Mouse (Mus musculus): ENCODE results near the gene Prlh. TPM values are rescaled to one million over a fixed set of nuclear protein-coding genes. Genes with fewer than 3 reads are reported as not detected.

The Prlh gene
- polyA plus RNA-seq, 1 experiment from 2014 or later, result not detected

GRCm38 (mm10) chr1:90999911-91000601 is 47.1 kb downstream of the Prlh start:
- no peak for ATAC-seq (replicated peaks; ENCODE audit: low FRiP score)
- Histone ChIP-seq H3K4me3 (ENCODE audit: low read depth, low read length) (no peak overlapping the region), H3K27ac (ENCODE audit: low read depth, low read length) (no peak overlapping the region), H3K4me1 (replicated peaks; ENCODE audit: control insufficient read depth, insufficient read depth, low read length) (peaks cover 7% of the 10 kb centered on the region; the same call in 1 of the 2 replicates), H3K9ac (ENCODE audit: low read length) (no peak overlapping the region), H3K4me2 (ENCODE audit: low read depth, low read length, severe bottlenecking) (peak overlapping the region; percentile 99; the same call in 1 of the 2 replicates), H3K27me3 (ENCODE audit: control insufficient read depth, insufficient read depth, low read length) (no peaks in the 10 kb centered on the region; the same call in 1 of the 2 replicates), H3K36me3 (ENCODE audit: control insufficient read depth, insufficient read depth, low read length) (no peaks in the 10 kb centered on the region), H3K9me3 (ENCODE audit: control insufficient read depth, low read length) (no peaks in the 10 kb centered on the region; the same call in 1 of the 2 replicates)
- DNase-seq (ENCODE audit: low spot score), result no peak
- WGBS, result 77% methylated on average over 10 of the region's 10 CpGs

- H3K9me3 ChIP-seq (ENCODE audit: control insufficient read depth, low read length), result no peaks in the 10 kb centered on the region
- H3K9ac ChIP-seq (ENCODE audit: low read length), result no peak overlapping the region
- no peaks in the 10 kb centered on the region; the same call in 1 of the 2 replicates for H3K27me3 ChIP-seq (ENCODE audit: control insufficient read depth, insufficient read depth, low read length)
- H3K36me3 ChIP-seq (ENCODE audit: control insufficient read depth, insufficient read depth, low read length), result no peaks in the 10 kb centered on the region
- H3K4me2 ChIP-seq (ENCODE audit: low read depth, low read length, severe bottlenecking), result no peak overlapping the region
- no peak for DNase-seq (ENCODE audit: low spot score)
- 86% methylated on average over 3 of the region's 3 CpGs for WGBS
- H3K27ac ChIP-seq (ENCODE audit: low read depth, low read length), result no peak overlapping the region
- H3K4me3 ChIP-seq (ENCODE audit: low read depth, low read length), result no peak overlapping the region
- H3K4me1 ChIP-seq (replicated peaks; ENCODE audit: control insufficient read depth, insufficient read depth, low read length), result peaks cover 7% of the 10 kb centered on the region; the same call in 1 of the 2 replicates
- no peak for ATAC-seq (replicated peaks; ENCODE audit: low FRiP score)
Measured at GRCm38 (mm10) chr1:91001101-91001500, 48.2 kb downstream of the Prlh start.

- no peak for ATAC-seq (replicated peaks; ENCODE audit: low FRiP score)
- no peak for DNase-seq (ENCODE audit: low spot score)
- H3K4me2 ChIP-seq (ENCODE audit: low read depth, low read length, severe bottlenecking), result no peak overlapping the region
- H3K27ac ChIP-seq (ENCODE audit: low read depth, low read length), result no peak overlapping the region
- H3K9ac ChIP-seq (ENCODE audit: low read length), result no peak overlapping the region
- no peaks in the 10 kb centered on the region for H3K9me3 ChIP-seq (ENCODE audit: control insufficient read depth, low read length)
- no peaks in the 10 kb centered on the region; the same call in 1 of the 2 replicates for H3K27me3 ChIP-seq (ENCODE audit: control insufficient read depth, insufficient read depth, low read length)
- WGBS, result 87% methylated on average over 3 of the region's 3 CpGs
- no peaks in the 10 kb centered on the region for H3K36me3 ChIP-seq (ENCODE audit: control insufficient read depth, insufficient read depth, low read length)
- no peak overlapping the region for H3K4me3 ChIP-seq (ENCODE audit: low read depth, low read length)
- peaks cover 7% of the 10 kb centered on the region; the same call in 1 of the 2 replicates for H3K4me1 ChIP-seq (replicated peaks; ENCODE audit: control insufficient read depth, insufficient read depth, low read length)
Measured at GRCm38 (mm10) chr1:91001871-91002539, 49.1 kb downstream of the Prlh start.

GRCm38 (mm10) chr1:91002641-91003040 is 49.7 kb downstream of the Prlh start:
- Histone ChIP-seq H3K9ac (ENCODE audit: low read length) (no peak overlapping the region), H3K27ac (ENCODE audit: low read depth, low read length) (no peak overlapping the region), H3K4me3 (ENCODE audit: low read depth, low read length) (no peak overlapping the region), H3K9me3 (ENCODE audit: control insufficient read depth, low read length) (no peaks in the 10 kb centered on the region), H3K4me2 (ENCODE audit: low read depth, low read length, severe bottlenecking) (no peak overlapping the region), H3K4me1 (replicated peaks; ENCODE audit: control insufficient read depth, insufficient read depth, low read length) (peaks cover 7% of the 10 kb centered on the region; the same call in 1 of the 2 replicates), H3K27me3 (ENCODE audit: control insufficient read depth, insufficient read depth, low read length) (no peaks in the 10 kb centered on the region; the same call in 1 of the 2 replicates), H3K36me3 (ENCODE audit: control insufficient read depth, insufficient read depth, low read length) (no peaks in the 10 kb centered on the region)
- no peak for DNase-seq (ENCODE audit: low spot score)
- ATAC-seq (replicated peaks; ENCODE audit: low FRiP score), result no peak
- whole genome bisulfite sequencing, result 85% methylated on average over 3 of the region's 3 CpGs

Other genes starting within 250 kb of the Prlh start
- gene Col6a3, start 109.1 kb upstream of the Prlh start, polyA plus RNA-seq (2014; fragmentation: Nextera tagmentation; extraction: Ambion mirVana), result 6.3 and 7.6 TPM in 2 replicates
- gene Mlph, start 38.0 kb upstream of the Prlh start, polyA plus RNA-seq (2014; fragmentation: Nextera tagmentation; extraction: Ambion mirVana), result 0.13 and 0.23 TPM in 2 replicates
- gene Rab17, start 16.6 kb downstream of the Prlh start, polyA plus RNA-seq (2014; fragmentation: Nextera tagmentation; extraction: Ambion mirVana), result not detected in 2 replicates
- 21.4 and 22.1 TPM in 2 replicates for gene Lrrfip1, start 45.6 kb downstream of the Prlh start, polyA plus RNA-seq (2014; fragmentation: Nextera tagmentation; extraction: Ambion mirVana)
- 0.37 and 0.51 TPM in 2 replicates for gene Rbm44, start 192.0 kb downstream of the Prlh start, polyA plus RNA-seq (2014; fragmentation: Nextera tagmentation; extraction: Ambion mirVana)
- 0.12 and 0.41 TPM in 2 replicates for gene Ramp1, start 226.7 kb downstream of the Prlh start, polyA plus RNA-seq (2014; fragmentation: Nextera tagmentation; extraction: Ambion mirVana)

Measured in forebrain, embryonic 11.5 days (tissue).